Mouse (Mus musculus) right cerebral cortex, postnatal 36 days (tissue): ENCODE measurements around the gene Bpi.

Source experiments
- DNase-seq, 2 experiments: peaks; one replicate each; pipeline ENCODE4 v3.0.0; 2022; ENCODE audit warnings: low spot score in 2 of 2, mixed read lengths in 1 of 2

The Bpi gene

DNA sequence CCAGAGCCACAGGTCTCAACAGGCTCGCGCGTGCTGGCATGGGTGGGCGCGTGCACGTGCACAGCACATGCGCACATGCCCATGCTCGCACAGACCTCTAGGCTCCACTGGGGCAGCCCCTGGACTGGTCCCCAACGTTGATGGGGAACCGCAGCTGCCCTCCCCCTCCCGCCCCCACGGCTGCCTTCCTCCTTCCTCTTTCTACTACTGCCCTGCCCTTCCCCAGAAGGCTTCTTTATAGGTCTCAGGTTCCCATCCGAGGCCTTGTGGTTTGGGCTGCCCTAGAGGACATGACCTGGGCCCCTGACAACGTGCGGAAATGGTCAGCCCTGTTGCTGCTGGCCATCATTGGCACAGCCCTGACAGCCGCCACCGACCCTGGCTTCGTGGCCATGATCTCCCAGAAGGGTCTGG is at the start of gene Bpi:
TSS of gene Bpi (plus strand) at position 90 of the 414 bp plus-strand sequence.
- no peak for DNase-seq

DNA sequence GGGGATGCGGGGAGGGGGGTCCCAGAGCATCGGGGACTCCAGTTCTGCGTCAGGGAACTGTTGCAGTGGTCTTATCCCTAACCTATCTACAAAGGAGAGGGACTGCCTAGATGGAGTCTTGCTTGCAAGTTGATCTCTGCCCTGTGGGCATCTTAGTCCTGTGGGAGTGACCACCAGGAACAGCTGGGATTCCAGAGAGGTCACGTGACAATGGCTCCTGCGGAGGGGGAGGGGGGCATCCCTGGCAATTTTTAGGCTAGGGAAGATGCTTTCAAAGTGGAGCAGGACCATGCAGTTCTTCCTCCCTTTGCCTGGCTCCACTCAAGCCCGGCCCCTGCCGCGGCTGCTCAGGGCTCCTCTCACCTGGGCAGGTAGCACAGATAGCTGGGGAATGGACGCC is 48.1 kb upstream of the Bpi start:
- no peak for DNase-seq

DNA sequence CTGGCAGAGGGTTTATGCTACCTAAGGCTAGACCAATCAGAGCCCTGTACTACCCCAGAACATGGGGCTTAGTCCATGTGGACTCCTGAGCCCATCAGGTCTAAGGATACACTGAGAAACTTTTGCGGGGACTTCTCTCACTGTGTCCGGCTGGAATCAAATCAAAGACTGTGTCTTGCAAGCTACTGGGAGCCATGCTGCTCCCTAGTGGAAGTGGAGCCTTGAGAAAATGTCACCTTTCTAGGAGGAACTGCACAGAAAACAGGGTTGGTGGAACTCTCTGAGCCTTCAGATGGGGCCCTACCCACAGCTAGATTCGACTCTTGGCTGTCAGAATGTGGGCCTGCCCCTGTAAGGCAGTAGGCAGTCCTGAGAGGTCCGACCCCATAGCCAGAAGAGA is 47.4 kb upstream of the Bpi start:
- DNase-seq: no peak

DNA sequence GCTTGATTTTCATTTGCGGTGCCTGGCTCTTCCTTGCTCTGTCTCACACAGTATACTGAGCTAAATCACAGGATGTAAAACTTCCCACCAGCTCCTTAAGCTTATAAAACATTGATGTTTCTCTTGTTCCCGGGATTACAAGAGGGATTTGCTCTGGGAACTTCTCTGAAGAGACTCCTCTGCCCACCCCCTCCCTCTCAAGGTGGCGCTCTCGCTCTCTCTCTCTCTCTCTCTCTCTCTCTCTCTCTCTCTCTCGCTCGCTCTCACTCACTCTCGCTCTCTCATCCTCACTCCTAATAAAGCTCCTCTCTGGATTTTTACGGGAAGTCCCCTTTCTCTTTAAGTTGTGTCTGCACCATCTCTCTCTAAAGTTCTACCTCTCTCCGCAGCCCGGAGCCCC is 46.9 kb upstream of the Bpi start:
- DNase-seq: no peak

DNA sequence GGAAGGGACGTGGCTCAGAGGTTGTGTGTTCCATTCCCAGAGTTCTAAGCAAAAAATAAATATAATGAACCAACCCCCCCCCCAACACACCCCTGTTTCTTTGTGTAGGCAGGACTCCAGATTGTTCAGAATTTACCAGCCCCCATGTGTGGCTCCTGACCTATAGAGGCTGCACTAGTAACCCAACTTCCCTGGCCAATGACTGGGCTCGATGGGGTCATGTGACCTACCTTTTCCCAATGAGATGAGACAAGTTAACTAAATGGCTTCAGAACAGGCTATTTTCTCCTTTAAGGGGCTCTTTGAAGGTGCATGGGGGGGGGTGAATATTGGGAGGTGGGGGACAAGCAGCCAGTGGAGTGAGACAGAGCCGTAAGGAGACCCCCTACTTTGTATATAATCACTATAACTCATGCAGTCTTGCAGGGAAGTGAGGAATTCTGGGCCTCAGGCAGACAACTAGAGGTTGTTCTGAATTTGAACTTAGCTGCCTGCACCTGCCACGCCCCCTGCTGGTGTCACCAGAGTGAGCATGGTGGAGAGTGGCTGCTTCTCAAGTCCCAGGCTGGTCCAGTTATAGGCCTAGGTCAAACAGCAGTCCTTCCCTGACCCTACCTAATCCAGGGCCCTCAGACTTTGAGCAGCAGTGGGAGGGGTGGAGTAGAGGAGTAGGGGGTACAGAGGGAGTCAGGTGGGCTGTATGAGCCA is 46.0 kb upstream of the Bpi start:
- DNase-seq: no peak

DNA sequence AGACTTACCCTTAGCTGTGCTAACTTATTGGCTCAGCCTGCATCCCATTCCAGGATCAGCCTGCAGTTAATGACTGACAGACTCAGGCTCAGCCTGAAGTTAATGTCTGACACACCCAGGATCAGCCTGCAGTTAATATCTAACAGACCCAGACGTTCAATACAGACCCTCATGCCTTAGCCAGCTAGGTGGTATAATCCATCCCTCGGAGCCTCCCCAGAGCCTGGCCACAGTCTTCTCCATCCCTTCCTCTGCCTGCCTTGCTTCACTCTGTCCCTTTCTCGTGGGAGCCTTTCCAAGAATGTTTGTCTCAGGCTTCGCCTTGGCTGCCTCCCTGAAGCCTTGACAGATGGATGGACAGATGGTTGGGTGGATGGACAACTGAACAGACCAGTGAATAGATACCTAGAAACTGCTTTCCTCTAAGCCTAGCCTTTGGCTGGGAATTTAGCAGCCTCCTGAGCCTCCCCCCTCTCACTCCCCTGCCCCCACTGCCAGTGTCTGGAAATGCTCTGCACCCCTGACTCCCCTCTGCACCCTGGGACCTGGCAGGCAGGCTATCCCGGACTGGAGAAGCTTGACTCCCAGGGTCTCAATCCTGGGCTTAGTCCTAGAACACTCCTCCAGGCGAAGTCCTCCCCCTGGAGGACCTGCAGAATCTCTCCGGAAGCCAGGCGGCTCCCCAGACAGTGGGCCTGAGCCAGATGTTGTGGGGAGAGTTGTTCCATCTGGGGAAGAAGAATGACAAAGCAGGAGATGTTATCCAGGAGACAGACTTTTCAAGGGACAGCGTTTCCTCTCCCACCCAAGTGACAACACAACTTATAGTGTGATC is 42.4 kb upstream of the Bpi start:
- no peak for DNase-seq

DNA sequence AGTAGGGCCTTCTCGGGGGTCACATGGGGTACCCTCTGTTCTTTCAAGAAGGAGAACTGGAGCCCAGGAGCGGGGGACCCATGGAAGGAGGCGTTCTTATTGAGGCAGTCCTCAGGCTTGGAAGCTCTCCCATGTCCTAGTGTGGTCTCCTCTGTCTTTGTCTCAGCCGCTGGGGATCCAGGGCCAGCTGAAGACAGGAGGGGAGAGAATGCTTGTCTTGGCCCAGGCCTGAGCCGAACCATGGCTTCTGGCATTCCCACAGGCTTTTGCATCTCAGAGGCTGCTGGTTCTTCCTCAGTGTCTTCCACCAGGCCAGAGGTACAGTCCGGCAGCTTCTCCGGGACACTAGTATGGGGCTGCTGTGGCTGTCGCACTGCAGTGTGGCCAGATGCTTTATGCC is 41.4 kb upstream of the Bpi start:
- DNase-seq: no peak

DNA sequence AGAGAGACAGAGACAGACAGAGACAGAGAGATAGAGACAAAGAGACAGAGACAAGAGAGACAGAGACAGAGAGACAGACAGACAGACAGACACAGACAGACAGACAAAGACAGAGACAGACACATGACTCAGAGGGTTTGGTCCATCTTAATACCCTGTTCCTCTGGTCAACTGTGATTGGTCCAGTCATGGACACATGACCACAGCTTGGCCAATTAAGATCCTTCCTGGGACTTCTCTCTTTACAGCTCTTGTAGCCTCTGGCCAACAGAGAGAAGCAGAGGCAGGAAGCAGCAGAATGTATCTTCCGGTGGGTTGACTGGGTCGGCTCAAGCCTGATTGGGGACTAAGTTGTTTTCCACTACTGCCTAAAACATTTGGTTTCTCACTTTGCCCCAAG is 38.3 kb upstream of the Bpi start:
- DNase-seq: no peak

DNA sequence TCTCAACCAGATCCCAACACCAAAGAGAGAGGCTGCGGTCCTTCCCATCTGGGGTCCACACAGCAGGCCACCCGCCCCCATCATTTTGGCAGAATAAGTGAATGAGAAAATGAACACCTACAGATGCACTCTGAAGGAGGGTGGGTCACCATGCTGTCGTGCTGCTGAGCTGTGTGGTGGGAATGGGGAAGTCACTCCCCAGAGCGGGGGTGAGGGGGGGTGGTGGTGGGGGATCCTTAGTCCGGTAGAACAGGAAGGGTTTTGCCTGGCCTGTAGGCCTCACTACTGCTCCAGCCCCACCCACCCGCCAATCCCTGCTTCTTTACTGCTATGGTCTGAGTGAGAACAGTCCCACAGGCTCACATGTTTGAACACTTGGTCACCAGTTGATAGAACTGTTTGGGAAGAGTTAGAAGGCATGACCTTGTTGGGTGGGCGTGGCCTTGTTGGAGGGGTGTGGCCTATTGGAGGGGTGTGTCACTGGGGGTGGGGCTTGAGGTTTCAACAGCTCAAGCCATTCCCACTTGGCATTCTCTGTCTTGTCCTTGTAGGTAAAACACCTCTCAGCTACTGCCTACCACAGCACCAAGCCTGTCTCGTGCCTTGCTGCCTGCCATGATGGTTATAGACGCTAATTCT is 36.3 kb upstream of the Bpi start:
- DNase-seq: no peak

DNA sequence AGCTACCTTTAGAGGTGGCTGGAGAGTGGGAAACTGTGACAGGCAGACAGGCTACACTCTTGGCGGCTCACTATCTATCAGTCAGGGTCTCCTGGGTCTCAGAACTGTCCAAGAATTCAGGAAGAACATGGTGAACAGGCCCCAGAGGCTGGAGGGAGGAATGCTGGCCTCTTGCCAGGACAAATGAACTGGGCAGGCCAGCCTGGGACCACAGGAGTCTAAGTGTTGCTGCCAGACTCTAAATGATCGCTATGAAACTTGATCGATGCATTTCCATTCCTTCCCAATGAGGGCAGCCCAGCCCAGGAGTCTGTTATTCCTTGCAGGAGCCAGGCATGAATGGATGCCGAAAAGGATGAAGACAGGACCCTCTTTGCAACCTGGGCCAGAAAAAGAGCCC is 35.2 kb upstream of the Bpi start:
- DNase-seq: no peak

DNA sequence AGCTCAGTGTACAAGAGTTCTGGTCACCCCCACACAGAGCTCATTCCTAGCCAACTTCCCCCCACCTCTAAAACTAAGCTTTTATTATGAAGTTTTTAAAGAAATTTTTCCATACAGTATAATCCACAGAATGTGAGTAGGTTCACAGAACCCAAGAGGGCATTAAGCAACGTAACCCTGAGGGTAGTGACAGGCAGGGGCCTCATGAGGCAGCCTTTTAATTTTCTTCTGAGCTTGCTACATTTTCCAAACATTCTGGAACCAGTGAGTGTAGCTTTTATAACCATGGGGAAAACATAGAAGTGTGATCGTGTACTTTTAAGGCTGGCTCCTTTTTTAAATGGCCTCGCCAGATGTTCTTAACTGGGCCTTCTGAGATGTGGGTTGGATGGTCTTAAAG is 34.4 kb upstream of the Bpi start:
- no peak for DNase-seq

DNA sequence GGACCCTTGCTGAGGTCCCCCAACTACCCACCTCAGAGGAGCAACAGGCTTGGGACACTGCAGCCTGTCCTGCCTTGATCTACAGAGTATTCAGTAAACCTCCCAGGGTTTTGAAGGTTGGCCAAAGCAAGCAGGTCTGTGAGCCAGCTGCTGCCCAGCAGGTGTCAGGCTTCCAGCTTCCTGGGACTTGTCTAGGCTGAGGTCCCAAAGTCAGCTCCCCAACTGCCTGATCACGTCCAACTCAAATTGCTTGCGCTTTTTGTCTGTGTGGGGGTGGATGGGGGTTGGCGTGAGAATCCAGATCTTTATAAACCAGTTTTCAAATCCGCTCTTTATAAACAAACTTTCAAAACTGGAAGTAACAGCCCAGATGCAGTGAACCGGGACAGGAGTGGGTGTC is 32.6 kb upstream of the Bpi start:
- no peak for DNase-seq

DNA sequence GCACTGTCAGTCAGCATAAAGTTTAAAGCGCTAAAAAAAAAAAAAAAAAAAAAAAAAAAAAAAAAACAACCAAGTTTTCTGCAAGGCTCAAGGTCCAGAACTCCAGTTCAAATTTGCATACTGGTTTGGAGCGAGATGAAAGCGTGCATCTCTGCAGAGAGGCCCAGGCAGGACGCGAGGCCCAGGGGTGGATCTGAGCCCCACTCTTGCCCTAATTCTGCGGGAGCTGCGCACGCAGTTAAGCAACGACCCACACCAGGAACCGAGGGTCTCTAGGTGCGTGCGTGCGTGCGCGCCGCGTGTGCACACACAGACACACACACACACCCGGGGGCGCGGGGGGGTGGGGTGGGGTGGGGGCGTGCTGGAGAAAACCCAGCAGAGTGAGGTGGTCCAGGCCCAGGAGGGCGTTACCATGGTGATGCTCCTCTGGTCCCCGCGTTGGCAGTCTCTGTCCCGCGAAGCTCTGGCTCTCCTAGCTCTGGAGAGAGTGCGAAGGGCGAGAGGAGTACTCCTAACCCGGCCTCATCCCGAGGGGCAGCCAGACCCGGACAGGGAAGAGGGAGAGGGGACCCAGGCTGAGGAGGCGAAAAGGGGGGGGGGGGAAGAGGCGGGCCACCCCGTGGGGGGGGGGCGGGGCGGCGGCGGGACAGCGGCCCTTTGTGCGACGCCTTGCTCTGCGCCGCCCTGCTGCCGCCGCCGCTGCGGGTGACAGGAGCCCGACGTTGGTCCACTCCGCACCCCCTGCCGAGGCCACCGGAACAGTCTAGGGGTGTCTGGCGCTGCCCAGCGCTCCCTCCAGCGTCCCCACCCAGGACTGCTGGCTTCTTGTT is 29.0 kb upstream of the Bpi start, which contains the start of gene D630003M21Rik:
TSS of gene D630003M21Rik (minus strand) at position 553 of the 833 bp plus-strand sequence.
- no peak for DNase-seq

DNA sequence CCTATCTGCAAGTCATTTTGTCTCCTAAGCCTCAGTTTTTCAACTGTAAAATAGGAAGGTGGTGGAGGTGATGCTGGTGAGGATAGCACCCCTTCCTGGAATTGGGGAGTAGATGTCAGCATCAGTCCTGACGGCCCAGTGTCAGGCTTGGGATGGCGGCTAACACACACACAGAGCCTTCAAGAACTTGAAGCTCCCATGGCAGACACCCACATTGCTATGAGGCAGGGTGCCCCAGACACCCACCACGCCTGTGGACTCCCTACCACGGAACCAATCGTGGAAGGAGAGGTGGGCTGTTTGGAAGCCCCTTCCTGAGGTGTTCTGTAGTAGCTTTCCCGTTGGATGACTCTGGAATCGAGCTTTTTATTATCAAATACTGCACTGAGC is 28.4 kb upstream of the Bpi start:
- DNase-seq: no peak

DNA sequence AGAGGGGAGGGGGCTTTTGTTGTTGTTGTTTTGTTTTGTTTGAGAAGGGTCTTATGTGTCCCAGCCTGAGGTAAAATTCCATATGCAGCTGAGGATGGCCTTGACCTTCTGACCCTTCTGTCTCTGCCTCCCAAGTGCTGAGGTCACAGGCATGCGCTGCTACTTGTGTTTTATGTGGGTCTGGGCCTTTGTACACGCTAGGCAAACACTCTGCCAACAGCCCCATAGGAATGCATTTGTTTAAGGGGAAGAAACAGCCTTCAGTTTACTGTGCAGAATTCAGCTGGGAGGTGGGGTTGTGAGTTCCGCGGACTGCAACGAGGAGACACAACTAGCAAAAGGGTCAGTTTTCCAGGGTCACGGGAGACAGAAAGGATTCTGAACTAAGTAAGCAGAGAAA is 27.3 kb upstream of the Bpi start:
- no peak for DNase-seq

DNA sequence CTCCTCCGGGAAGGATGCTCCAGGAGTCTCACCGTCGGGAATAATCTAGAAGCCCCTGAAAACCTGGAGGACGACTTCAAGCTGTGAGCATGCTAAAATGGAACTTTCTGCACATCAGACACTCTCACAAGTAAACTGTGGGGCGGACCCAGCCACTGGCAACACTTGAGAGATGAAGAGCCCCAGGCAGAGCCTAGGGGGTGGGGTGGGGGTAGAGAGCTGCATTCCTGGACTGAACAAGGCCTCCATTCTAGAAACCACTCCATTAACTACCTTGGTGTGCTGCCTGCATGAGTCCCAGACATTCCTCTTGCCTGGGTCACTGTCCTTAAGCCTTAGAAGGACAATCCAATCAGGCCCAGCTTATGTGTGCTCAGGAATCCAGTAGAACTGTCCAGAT is 26.8 kb upstream of the Bpi start:
- DNase-seq: no peak

DNA sequence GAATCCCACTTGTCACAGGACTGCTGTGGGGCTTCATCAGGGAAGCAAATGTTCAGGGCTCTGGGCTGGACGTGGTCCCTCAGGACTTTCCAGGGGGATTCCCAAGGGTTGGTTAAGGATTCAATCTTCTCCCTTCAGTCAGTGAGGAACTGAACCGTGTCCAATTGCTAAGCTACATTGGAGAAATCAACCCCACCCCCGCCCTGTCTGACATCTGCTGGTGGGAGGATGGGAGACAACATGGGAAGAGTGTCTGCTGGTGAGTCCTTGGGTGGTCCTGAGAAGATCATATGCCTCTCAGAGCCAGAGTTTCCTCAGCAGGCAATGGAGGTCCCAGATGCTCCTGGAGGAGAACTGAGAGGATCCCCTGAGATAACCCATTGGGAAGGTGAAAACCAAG is 25.5 kb upstream of the Bpi start:
- DNase-seq: no peak

DNA sequence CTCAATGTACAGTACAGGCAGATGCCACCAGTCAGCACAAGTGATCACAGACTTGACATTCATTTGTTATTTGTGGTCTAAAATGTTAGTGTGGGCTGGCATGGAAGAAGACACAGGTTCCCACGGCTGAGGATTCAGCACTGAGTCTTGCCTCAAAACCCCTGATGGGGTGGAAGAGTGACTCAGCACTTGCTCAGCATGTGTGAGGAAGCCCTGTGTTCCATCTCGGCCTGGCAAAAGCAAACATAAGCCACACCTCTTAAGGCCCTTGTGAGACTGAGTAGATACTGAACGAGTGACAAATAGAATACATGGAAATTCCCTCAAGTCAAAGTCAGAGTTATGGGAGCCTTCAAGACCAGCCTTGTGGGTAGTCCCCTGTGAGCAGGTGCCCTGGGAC is 24.8 kb upstream of the Bpi start:
- no peak for DNase-seq

DNA sequence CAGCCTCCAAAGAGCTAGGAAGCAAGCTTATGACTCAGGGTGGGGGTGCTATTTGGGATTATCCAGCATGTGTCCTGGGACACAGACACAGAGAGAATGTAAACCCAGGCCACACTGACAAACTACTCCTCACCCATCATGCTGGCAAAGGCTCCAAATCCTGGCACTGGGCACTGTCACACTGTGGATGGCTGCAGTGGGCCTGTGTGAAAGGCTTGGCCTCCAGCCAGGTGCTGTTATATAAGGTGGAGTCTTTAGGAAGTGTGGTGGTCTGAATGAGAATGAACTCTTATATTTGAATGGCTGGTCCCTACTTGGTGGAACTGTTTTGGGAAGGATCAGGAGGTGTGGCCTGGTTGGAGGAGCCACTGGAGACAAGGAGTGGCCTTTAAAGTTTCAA is 21.2 kb upstream of the Bpi start:
- DNase-seq: no peak

DNA sequence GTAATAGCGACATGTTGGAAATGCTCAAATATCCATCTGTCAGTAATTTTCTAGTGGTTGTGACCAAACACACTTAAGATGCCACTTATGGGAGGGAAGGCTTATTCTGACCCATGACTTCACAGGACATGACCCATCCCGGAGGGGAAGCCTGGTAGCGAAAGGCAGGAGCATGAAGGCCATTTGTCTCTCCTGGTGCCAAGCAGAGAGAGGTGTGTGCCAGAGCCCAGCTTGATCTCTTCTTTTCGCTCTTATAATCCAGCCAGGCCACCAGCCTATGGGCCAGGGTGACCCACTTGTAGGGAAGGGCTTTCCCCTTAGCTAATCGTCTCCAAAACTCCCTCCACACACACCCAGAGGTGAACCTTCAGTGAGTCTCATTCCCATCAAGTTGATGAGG is 19.8 kb upstream of the Bpi start:
- DNase-seq: no peak

DNA sequence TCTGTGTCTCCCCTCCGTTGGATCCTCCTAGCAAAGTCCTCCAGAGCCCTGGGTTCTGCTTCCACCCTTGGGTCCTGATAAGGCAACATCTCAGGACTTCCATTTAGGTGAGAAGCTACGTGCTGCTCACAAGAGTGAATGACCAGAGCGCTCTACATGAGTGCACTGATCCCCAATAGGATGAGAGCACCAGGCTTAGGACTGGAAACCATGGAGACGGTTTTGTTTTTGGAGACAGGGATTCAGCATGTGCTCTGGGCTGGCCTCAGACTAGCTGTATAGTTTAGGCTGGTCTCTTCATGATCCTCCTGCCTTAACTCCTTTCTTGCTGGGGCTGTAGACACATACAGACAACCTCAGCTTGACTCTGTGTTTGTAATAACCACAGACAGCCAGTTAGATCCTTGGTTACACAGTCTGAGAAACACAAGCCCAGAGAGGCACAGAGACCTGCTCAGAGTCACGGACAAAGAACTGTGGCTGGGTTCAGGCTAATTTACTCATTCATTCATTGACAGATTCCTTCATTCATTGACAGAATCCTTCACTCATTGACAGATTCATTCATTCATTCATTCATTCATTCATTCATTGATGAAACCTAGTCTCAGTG is 16.7 kb upstream of the Bpi start:
- DNase-seq: no peak
